Mouse (Mus musculus) cortical plate, adult 2 months (tissue): ENCODE measurements around the gene Ccdc142.

Source experiments
- CTCF ChIP-seq: fragments of 200-500 bp; IDR thresholded peaks from 2 replicates; pipeline ENCODE4 v1.5.1; 2011; ENCODE audit warnings: mild to moderate bottlenecking, control low read depth, low read length; ENCODE audit not compliant: insufficient read depth; ENCODE audit errors: extremely low read depth
- POLR2A ChIP-seq: fragments of 200-500 bp; IDR thresholded peaks from 2 replicates; pipeline ENCODE4 v1.6.1; 2011; ENCODE audit warnings: mild to moderate bottlenecking, low read length, control low read depth; ENCODE audit not compliant: insufficient read depth; ENCODE audit errors: extremely low read depth

GRCm38 (mm10) chr6:83122961-83123360, 21.6 kb downstream of the Ccdc142 start:
- TF ChIP-seq POLR2A (no peak), CTCF (no peak)
